Mouse (Mus musculus) left cerebral cortex, postnatal 14 days (tissue): ENCODE measurements at regions not wholly inside any gene's neighbourhood (a gene's known extent, or its start where the extent isn't known, plus 50 kb on each side); places are given as distances from the start of the nearest gene placed in this dataset.
"Not testable (repeated sequence)": the region's sequence is repeated elsewhere in the genome, so short reads cannot be mapped to it uniquely, and the experiment has no call there.

ENCODE experiments used
- DNase-seq, 2 experiments: peaks; one replicate each; pipeline ENCODE4 v3.0.0; 2021 to 2022; ENCODE audit warnings: low spot score in 2 of 2, mixed read lengths in 1 of 2
- intact Hi-C: fragments of 180-260 bp; cut with DNase I; formaldehyde crosslinking; loops from one replicate; pipeline ENCODE4 v1.15.1; 2025

- DNase-seq, intact Hi-C loops: not testable (repeated sequence)
Measured at GRCm38 (mm10) chr14:53681320-53681719, 572.6 kb downstream of the Dad1 start.

GRCm38 (mm10) chr14:53665681-53666080, 588.2 kb downstream of the Dad1 start:
- intact Hi-C loops, result not testable (repeated sequence)
- DNase-seq, result peak; percentile 15 to 51

- intact Hi-C loops, DNase-seq: not testable (repeated sequence)
Measured at GRCm38 (mm10) chr14:53662700-53663355, 591.1 kb downstream of the Dad1 start.

GRCm38 (mm10) chr14:53654669-53655068, 599.2 kb downstream of the Dad1 start:
- DNase-seq, intact Hi-C loops: not testable (repeated sequence)

GRCm38 (mm10) chr14:53651061-53651460, 602.8 kb downstream of the Dad1 start:
- intact Hi-C loops, DNase-seq: not testable (repeated sequence)

GRCm38 (mm10) chr14:53649189-53649588, 604.7 kb downstream of the Dad1 start:
- DNase-seq, intact Hi-C loops: not testable (repeated sequence)

GRCm38 (mm10) chr14:53640441-53640840, 613.5 kb downstream of the Dad1 start:
- DNase-seq, intact Hi-C loops: not testable (repeated sequence)

- intact Hi-C loops, result not testable (repeated sequence)
- peak; percentile 9 to 12 for DNase-seq
Measured at GRCm38 (mm10) chr14:53637664-53638063, 616.2 kb downstream of the Dad1 start.

- DNase-seq, intact Hi-C loops: not testable (repeated sequence)
Measured at GRCm38 (mm10) chr14:53635206-53635605, 618.7 kb downstream of the Dad1 start.

- DNase-seq, intact Hi-C loops: not testable (repeated sequence)
Measured at GRCm38 (mm10) chr14:53634320-53634979, 619.5 kb downstream of the Dad1 start.

- DNase-seq, intact Hi-C loops: not testable (repeated sequence)
Measured at GRCm38 (mm10) chr14:53633743-53634142, 620.2 kb downstream of the Dad1 start.

GRCm38 (mm10) chr14:53621376-53621775, 632.5 kb downstream of the Dad1 start:
- DNase-seq, intact Hi-C loops: not testable (repeated sequence)

- DNase-seq, intact Hi-C loops: not testable (repeated sequence)
Measured at GRCm38 (mm10) chr14:53616061-53616460, 637.8 kb downstream of the Dad1 start.

GRCm38 (mm10) chr14:53614341-53614740, 639.6 kb downstream of the Dad1 start:
- DNase-seq, result peak in 1 of 2 experiments; percentile 8
- intact Hi-C loops, result no loop called here

GRCm38 (mm10) chr14:53599299-53599698, 654.6 kb downstream of the Dad1 start:
- intact Hi-C loops, DNase-seq: not testable (repeated sequence)

GRCm38 (mm10) chr14:53597287-53597686, 656.6 kb downstream of the Dad1 start:
- intact Hi-C loops, DNase-seq: not testable (repeated sequence)

- intact Hi-C loops, result not testable (repeated sequence)
- DNase-seq, result peak; percentile 2
Measured at GRCm38 (mm10) chr14:53590601-53591000, 663.3 kb downstream of the Dad1 start.

GRCm38 (mm10) chr14:53582528-53582927, 671.4 kb downstream of the Dad1 start:
- DNase-seq, intact Hi-C loops: not testable (repeated sequence)

- intact Hi-C loops, result not testable (repeated sequence)
Measured at GRCm38 (mm10) chr14:53581734-53582133, 672.2 kb downstream of the Dad1 start.

GRCm38 (mm10) chr14:53576927-53577326, 677.0 kb downstream of the Dad1 start:
- intact Hi-C loops, DNase-seq: not testable (repeated sequence)

More at GRCm38 (mm10) chr14:53581734-53582133, 672.2 kb downstream of the Dad1 start:
- peak; percentile 3 to 7 for DNase-seq

GRCm38 (mm10) chr14:53572701-53573100, 681.2 kb downstream of the Dad1 start:
- intact Hi-C loops, DNase-seq: not testable (repeated sequence)
